Mouse (Mus musculus): ENCODE measurements around the gene Mybph.

Gene Mybph

DNA sequence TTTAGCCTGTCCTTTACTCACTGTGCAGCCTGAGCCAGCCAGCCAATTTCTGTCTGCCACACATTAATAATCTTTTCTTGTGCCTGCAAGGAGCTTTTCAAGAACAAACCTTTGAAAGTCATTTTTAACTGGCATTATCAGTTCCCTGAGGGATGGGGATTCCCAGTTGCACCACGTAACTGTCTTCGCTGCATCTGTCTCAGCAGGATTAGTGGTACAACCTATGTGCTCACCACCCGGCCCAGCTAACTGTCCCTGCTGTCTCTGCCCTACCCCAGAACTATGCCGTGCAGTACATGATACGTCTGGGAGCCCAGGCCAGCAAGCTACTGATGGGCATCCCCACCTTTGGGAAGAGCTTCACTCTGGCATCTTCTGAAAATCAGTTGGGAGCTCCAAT, 5.0 kb upstream of the Mybph start:
- no peak for DNase-seq (ENCODE audit: inconsistent ontology term)

DNA sequence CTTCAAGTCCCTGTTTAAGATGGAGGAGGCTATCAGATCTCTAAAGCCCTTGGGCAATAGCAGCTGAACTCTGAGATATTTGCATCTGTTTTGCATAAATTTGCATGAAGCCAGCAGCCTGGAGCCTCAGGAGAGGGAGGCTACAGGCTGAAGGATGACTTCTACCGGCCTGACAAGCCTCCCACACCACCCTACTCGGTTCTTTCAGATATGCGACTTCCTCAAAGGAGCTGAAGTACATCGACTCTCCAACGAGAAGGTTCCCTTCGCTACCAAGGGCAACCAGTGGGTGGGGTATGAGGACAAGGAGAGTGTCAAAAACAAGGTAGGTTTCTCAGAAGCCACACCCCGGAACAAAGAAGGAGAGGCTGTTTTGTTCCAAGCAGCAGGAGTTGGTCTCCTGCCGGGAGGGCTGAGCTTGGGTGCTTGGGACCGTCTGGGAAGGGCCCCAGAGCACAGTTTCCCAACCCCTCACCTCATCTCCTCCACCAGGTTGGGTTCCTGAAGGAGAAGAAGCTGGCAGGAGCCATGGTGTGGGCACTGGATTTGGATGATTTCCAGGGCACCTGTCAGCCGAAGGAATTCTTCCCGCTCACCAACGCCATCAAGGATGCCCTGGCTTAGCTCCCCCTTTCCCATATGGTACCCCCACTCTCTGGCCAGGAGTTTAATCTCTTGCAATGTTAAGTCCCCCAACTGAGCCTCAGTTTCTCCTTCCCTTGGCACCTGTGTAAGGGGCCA, 4.1 kb upstream of the Mybph start:
- no peak for DNase-seq (ENCODE audit: inconsistent ontology term)

DNA sequence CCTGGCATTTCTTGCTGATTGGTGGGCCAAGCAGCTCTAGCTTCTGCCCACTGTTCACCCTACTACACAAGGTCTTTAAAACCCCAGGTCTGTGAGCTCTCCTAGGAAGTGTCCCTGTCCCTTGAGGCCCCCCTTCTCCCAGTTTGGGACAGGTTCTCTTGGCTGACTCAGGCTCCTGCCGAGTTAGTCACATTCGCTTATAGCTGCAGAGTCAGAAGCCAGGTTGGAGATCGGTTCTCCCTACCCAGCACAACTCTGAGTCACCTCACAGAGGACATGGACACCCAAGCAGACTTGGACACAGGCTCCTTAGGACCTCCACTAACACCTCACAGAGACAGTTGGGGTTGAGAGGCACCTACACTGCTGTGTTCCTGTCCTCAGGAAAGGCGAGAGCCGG, 2.1 kb upstream of the Mybph start:
- DNase-seq (ENCODE audit: inconsistent ontology term): no peak

DNA sequence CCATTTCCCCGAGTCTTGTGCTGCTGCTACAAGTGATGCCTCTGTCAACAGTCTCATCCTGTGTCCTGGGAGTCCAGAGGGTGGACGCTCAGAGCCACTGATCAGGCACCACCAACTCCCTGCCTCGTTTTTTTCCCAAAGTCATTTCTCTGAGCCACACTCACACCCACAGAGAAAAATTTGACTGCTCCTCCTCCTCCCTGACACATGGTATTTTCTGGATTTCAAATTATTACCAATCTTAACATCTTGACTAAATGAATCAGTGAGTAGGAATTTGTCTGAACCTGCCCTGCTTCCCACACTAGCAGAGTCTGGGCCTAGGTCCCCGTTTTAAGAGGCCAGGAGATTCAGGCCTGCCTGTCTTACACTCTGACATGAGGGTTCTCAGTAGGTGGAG, 1.2 kb upstream of the Mybph start:
- peak; percentile 33 for DNase-seq (ENCODE audit: inconsistent ontology term)

DNA sequence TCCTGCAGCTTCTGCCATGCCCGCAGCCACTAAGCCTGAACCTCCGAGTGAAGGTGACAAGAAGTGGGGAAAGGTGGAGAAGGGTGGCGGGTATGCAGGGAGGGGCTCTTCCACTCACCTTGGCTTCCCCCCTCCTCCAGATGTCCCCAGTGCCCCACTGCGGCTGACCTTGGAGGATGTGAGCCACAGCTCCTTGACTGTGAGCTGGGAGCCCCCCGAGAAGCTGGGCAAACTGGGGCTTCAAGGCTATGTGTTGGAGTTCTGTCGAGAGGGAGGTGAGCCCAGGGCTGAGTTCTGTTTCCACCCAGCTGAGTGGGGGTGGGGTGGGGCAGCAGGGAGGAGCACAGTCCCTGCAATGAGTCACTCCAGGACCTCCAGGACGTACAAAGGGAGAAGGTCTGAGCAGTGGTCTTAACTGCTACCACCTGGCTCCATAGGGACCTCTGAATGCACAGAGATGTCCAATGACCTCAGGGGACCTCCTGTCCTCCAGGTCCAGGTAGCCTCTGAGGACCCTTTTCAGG, 488 bp downstream of the Mybph start:
- DNase-seq (ENCODE audit: inconsistent ontology term): no peak

DNA sequence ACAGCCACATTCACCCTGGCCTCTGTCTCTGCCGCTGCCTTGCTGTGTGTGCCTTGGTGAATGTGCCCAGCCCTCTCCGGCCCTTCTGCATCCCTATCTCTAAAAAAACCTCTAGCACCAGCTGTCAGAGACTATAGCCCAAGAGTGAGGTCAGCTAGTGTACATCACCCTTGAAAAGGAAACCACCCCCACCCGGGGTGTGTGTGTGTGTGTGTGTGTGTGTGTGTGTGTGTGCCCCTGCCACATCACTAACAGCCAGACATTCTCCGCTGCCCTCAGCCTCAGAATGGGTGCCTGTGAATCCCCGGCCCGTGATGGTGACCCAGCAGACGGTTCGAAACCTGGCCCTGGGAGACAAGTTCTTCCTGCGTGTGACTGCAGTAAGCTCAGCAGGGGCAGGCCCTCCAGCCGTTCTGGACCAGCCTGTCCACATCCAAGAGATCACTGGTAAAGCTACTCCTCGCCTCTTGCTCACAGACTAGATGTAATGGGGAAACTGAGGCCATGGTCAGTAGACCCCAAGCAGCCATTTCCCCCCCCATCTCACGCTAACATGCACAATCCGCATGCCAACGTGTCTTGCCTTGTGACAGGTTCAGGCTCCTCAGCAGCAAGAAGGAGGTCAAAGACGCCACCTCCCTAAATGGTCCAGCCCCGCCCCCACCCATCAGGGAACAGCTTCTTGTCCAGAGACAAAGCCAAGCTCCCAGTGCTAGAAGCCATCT, 1.2 kb downstream of the Mybph start:
- no peak for DNase-seq (ENCODE audit: inconsistent ontology term)

DNA sequence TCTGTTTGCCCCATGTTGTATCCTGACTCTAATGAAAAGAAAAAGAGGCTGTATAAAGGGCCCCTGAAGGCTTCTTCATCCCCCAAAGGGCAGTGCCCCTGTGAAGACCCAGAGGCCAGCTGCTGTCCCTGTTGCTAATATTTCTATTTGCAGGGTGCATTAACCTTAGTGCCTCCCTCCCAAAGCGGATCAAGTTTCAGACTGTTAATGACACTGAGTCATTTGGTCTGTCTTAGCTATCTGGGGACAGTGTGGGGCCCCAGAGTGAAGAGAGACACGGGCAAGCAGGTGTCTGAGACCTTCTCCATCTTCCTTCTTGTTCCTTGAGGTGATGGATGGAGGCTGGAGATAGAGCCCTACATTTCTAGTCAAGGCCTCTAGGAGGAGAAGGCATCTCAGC, 1.9 kb downstream of the Mybph start:
- DNase-seq (ENCODE audit: inconsistent ontology term): no peak

DNA sequence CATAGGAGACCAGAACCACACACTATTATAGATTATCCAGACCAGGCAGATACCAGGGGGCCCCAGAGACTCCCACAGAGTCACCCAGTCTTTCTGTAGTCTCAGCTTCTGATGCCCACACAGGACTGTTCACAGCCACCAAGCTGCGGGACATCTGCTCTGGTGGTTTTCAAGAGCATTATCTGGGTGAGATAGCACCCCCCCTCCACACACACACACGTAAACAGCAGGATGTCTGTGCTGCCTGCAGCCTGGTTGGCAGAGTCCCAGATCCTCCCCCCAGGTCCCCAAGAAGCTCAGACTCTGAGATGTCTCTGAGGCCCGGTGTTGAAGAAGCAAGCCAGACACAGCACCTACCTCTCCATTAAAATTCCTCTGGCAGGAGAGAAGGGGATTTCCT, 2.3 kb downstream of the Mybph start:
- DNase-seq (ENCODE audit: inconsistent ontology term): no peak

DNA sequence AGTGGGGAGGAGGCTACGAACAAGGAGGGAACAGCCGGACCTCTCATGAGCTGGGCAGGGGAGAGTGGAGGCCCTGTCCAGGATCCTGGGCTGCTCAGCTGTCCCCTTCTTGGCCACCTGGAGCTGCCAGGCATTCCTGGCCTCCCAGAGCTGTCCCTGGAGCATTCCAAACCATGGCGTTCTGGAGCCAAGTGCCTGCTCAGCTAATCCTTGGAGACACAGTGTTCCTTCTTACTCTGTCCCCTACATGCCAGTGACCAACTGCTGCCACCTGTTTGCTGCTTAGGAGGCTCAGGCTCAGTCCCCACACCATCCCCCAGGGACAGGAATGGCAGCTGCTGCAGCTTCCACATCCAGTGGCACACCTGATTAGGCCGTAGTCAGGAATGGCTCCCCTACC, 2.7 kb downstream of the Mybph start:
- peak; percentile 51 for DNase-seq (ENCODE audit: inconsistent ontology term)

DNA sequence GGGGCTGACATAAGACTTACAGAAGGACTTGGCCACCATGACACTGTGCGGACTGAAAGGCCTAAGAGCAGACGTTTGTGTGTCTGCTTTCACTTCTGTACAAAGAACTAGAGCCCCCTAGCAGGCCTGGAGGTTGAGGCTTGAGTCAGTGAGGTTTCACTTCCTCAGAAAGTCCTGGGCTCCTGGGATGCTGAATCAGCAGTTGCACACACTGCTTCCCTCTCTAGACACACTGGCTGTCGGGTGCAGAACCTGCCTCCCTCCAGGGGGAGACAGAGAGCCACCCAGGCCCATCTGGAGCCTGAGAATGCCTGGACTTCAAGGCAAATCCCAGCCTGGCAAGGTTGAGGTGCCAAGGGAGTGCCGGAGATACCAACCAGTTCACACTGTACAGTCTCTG, 3.1 kb downstream of the Mybph start:
- DNase-seq (ENCODE audit: inconsistent ontology term): peak; percentile 58

DNA sequence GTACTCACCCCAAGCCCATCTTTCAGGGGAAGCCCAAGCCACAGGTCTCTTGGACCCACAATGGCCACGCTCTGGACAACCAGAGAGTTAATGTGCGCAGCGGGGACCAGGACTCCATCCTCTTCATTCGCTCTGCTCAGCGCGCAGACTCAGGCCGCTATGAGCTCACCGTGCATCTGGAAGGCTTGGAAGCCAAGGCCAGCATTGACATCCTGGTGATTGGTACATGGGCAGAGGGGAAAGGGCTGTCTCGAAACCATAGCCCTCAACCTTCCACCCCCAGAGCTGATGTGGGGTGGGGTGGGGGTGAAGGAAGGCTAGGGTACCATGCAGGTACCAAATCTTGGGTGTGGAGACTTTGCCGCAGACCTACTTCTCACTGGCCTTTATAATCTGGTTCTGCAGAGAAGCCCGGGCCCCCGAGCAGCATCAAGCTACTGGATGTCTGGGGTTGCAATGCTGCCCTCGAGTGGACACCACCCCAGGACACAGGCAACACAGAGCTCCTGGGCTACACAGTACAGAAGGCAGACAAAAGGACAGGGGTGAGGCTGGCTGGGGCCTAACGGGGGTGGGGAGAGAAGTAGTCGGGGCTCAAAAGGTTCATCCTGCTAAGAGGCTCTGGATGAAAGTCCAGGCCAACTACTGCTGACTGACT, 4.2 kb downstream of the Mybph start:
- DNase-seq (ENCODE audit: inconsistent ontology term): no peak

DNA sequence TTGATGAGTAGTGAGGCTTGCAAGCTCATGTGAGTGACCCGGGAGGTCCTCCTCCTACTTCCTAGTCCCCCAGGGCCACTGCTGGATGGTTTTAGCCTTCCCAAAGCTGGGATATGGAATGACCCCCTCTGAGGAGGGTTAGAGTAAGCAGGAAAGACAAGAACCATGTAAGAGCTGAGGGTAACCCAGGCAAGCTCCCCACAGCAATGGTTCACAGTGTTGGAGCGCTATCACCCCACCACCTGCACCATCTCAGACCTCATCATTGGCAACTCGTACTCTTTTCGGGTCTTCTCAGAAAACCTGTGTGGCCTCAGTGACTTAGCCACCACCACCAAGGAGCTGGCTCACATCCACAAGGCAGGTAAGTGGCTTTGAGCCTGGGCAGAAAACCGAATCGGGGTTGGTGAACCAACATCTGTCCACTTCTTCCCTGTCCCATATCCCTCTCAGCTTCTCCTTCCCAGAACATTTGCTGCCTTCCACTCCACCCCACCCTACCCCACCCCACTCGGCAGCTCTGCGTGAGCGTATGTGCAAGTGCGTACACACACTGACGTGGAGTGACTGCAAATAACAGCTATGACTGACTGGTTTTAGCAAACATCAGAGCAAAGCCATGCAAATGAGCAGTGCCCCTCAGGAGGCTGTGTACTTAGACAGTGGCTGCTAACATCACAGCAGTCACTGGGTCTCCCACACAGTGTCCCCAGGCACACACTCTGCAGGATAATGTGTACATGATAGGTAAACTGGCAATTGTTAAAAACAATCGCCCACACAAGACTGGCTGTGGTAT, 5.1 kb downstream of the Mybph start:
- no peak for DNase-seq (ENCODE audit: inconsistent ontology term)

DNA sequence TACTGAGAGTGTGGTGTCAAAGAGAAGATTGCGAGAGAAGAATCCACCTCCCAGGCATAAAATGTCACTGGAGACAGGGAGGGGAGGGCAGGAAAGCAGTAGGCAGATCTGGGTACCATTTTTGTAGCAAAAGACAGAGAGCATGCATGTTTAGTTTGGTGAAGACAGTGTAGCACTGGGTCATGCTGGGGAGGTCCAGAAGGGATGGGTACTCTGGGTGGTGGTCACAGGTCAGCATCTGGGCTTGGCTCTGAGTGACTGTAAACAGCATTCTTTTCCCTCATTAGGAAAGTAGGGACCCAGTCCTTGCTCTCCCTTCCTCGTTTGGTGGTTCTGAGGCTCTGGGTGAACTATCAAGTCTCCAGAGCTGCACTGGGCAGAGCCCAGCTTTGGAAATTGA, 7.2 kb downstream of the Mybph start:
- DNase-seq (ENCODE audit: inconsistent ontology term): no peak

DNA sequence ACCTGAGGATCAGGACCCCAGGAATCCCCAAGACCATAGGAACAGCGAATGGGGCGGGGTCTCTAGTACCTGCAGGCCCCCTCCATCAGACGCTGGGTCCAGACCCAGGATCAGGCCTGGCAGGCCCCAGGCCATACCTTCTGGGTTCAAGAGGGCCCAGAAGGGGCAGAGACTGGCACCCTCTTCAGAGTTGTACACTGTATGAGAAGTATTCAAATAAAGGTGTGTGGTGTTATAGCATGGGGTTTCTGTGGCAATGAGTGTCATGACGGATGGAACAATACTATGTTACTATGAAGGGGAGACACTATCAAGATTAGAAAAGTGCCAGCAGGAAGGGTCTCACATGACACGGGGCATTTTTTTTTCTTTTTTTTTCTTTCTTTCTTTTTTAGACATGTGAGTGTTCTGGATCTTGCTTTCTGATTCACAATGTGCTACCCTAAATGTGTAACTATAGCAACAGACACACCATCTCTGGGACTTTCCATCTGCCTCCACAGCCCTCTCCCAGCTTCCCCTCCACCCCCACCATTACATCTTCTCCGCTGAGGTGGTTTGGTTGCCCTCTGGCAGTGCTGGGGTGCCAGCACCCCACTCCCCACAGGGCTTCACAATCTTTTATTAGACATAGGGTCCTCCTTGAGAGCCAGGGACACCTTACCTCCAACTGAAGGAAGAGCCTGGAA, 7.9 kb downstream of the Mybph start:
- DNase-seq (ENCODE audit: inconsistent ontology term): no peak

DNA sequence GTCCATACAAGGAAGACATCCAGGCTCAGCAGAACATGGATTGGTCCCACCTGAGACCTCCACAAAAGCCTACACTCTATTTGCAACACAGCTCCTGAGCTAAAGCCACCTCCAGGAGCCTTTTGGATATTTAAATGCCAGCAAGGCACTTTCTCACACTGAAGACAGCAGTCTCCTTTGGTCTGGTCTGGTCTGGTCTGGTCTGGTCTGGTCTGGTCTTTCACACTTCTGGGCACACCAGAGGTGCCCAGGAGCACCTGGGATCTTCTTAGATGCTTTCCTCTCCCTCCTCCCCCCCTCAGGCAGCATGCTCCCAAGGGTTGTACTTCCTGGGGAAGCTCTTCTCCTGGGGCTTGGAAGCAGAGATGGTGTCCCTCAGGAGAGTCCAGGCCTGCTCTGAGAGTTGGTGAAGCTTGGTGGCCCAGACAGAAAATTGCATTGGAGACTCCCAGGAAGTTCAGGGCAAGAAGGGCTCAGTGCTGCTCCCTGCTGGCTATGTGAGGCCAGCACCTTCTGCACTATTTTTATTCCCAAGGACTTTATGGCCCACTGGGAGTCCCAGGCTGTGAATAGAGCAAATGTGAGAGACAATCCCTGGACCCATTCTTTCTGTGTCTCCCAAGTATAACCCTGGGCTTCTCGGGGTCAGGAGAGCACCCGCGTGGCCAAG, 8.6 kb downstream of the Mybph start:
- DNase-seq (ENCODE audit: inconsistent ontology term): no peak

DNA sequence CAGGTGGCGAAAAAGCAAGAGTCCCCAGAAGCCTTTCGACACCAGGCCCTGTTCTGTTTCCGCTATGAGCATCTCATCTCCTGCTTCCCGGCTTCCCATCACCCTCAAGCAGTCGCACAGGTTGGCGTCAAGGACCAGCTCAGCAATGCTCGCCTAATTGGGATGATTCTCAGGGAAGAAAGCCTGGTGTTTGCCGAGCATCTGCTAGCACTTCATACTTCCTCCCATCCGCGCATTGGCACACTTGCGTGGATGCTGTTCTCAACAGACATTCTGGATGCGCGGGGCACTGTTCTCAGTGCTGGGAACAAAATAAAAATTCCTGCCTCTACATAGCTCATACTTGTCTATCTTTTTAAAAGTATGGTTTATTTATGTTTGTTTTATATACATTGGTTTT, 11.0 kb downstream of the Mybph start:
- DNase-seq (ENCODE audit: inconsistent ontology term): no peak

DNA sequence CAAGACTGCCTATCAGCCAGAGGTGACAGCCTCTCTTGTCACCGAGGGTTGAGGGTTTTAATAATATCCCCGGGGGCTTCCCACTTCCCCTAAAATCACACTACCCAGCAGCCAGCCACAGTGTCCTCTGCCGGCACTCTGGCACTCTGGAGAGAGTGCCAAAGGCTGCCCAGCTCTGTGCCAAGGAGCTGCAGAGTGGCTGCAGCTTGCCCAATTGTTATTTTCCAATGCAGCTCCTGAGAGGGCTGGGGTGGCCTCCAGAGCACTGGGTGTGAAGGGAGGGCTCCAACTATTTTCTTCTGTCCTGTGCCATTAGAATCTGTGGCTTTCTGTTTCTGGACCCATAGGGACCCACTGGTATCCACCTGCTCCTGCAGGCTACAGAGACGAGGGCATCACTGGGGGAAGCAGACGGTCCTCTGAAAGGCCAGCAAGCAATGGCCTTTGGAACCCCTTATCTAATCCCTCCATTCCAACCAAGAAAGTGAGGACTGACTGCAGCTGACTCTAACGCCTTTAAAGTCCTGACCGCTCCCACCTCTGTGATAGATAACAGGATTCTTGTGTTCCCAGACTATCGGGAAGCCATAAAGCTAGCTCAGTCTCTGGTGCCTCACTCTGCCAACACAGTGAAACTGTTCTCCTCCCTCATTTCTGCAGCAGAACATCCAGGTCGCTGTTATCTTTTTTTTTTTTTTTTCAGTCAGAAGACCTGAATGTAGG, 12.2 kb downstream of the Mybph start:
- DNase-seq (ENCODE audit: inconsistent ontology term): no peak

DNA sequence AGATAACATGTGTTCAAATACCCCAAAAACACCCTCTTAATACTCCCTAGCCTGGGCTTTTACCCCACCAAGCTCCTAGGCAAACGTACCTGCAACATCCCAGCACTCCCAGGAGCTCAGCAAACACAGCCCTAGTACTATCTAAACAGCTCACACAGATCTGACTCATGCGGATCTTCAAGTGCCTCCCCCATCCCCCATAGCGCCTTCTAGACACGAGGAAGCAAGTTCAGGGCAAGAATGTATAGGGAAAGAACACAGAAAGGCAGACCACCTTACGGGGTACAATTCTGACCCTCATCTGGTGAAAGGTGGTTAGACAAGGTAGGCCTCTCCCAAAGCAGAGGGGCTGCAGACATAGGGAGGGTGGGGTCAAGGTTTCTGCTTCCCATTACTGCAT, 12.8 kb downstream of the Mybph start:
- DNase-seq (ENCODE audit: inconsistent ontology term): no peak

DNA sequence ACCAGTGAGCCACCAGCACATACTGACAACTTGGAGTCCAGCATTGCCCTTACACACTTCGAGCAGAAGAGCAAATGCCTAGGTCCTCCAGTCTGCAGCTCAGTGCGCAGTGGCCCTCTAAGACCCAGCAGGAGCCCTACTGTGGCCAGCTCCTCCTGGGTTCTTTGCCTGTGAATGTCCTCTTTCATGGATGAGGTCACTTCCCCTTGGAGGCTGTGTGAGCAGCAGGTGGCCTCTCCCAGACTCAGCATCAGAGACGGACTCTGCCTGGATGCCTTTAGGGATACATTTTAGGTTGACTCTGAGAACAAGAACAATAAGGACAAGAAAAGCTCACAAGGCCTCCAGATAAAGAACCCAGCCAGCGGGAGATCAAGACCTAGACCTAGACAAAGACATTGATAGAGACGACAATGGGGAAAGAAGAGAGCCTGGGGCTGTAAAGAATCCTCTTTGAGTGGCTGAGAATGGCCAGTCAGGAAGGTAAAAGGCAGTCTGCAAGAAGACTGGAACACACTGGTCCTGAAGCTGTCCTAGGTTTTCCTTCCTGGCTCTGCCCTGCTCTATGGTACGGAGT, 17.0 kb downstream of the Mybph start:
- DNase-seq (ENCODE audit: inconsistent ontology term): no peak

DNA sequence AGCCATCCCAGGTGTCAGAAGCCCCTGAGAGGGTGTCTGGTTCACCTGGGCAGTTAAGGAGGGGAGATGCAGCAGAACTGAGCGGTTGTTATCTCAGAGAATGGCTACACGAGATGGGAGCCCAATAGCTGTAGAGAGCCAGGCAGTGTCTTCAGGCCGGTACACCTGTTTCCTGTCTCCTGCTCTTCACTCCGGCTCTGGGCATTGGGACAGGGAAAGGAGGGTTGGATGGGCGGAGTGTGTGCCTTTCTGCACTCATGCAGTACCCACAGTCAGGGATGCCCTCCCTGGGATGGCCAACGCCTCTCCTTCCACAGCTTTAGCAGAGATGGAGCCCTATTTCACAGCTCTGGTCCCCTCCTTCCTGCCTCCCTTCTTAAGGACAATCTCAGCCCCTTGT, 17.8 kb downstream of the Mybph start:
- DNase-seq (ENCODE audit: inconsistent ontology term): no peak
